25 mouse cellular contexts compared by ENCODE assay signal in genomic region chr8:11389275-11390050, GRCm38 (mm10).
A peak's percentile ranks its signal among the peaks of the same experiment; 100 is the strongest.
DNase-seq lines count a peak whose midpoint lies in the region; ATAC-seq and TF ChIP-seq lines count a peak whose summit lies in the region.
"Had no signal": no experiment of that assay in that cellular context is flagged by ENCODE, and none has a peak within 500 bp of the region (broad histone marks: within the 10 kb centered on the region; RNA-seq: fewer than 3 reads in every experiment).

No protein-coding gene starts in this region.

- peak; percentile 94 for DNase-seq in heart, adult 11 months
- no peak for DNase-seq in heart, adult 9 months (ENCODE audit: low spot score in 2 of 2)
- no peak for DNase-seq in heart, postnatal 25 days (ENCODE audit: low spot score)
- peak; percentile 8 for DNase-seq in lung, postnatal 0 days (ENCODE audit: low spot score)
- DNase-seq in lung, postnatal 36 days: no peak
- DNase-seq in fat pad, adult 2 months (ENCODE audit: extremely low read depth, low read depth, low spot score): peak; percentile 47
- DNase-seq: adrenal gland, postnatal 36 days; cerebellum, adult 2 months; cerebellum, postnatal 36 days; kidney, adult 11 months; right cerebral cortex, postnatal 4 days; thymus, adult 18-20 months; thymus, postnatal 25 days had no signal

- H3K9ac ChIP-seq in heart, embryonic 16.5 days (ENCODE audit: low read length): no peak overlapping the region
- H3K9ac ChIP-seq in lung, postnatal 0 days (replicated peaks; ENCODE audit: low read depth): no peak overlapping the region
- H3K9ac ChIP-seq: hindbrain, embryonic 15.5 days; kidney, embryonic 15.5 days; limb, embryonic 13.5 days; midbrain, embryonic 13.5 days; neural tube, embryonic 13.5 days had no signal

- intact Hi-C loops in heart, postnatal 25 days (cut with DNase I): loop anchor here (5.0 kb wide), 1 partner anchor 42 kb away; no protein-coding TSS in a partner anchor

- peak overlapping the region; percentile 33; the same call in 1 of the 2 replicates for H3K27ac ChIP-seq in heart, embryonic 16.5 days (ENCODE audit: low read length)
- no peak overlapping the region for H3K27ac ChIP-seq in lung, postnatal 0 days (ENCODE audit: low read length)
- H3K27ac ChIP-seq: hindbrain, embryonic 15.5 days; kidney, embryonic 15.5 days; limb, embryonic 13.5 days; midbrain, embryonic 13.5 days; neural tube, embryonic 13.5 days; stomach, postnatal 0 days had no signal

- 75% methylated on average over 11 of the region's 11 CpGs for WGBS in heart, embryonic 16.5 days
- WGBS in lung, postnatal 0 days: 62% methylated on average over 11 of the region's 11 CpGs

- H3K36me3 ChIP-seq in heart, embryonic 16.5 days (ENCODE audit: control insufficient read depth, insufficient read depth): peaks cover 5% of the 10 kb centered on the region; the same call in 1 of the 2 replicates
- H3K36me3 ChIP-seq in lung, postnatal 0 days (ENCODE audit: insufficient read depth, low read length): no peaks in the 10 kb centered on the region
- H3K36me3 ChIP-seq: hindbrain, embryonic 10.5 days; hindbrain, embryonic 15.5 days; limb, embryonic 13.5 days; midbrain, embryonic 13.5 days; neural tube, embryonic 13.5 days had no signal

- peaks cover 5% of the 10 kb centered on the region; the same call in 1 of the 2 replicates for H3K9me3 ChIP-seq in heart, embryonic 16.5 days (replicated peaks; ENCODE audit: control insufficient read depth, low read length)
- H3K9me3 ChIP-seq in lung, postnatal 0 days (ENCODE audit: low read length): no peaks in the 10 kb centered on the region
- H3K9me3 ChIP-seq: hindbrain, embryonic 15.5 days; kidney, embryonic 15.5 days had no signal

- H3K4me2 ChIP-seq in heart, embryonic 16.5 days (ENCODE audit: low read depth, low read length): no peak overlapping the region
- no peak overlapping the region for H3K4me2 ChIP-seq in lung, postnatal 0 days (replicated peaks; ENCODE audit: low read depth, low read length)
- H3K4me2 ChIP-seq: hindbrain, embryonic 15.5 days; kidney, embryonic 15.5 days; limb, embryonic 13.5 days; liver, embryonic 11.5 days; midbrain, embryonic 13.5 days; neural tube, embryonic 13.5 days had no signal

- ATAC-seq in heart, embryonic 16.5 days (replicated peaks; ENCODE audit: extremely low read depth, insufficient read depth, low FRiP score): no peak
- no peak for ATAC-seq in lung, postnatal 0 days
- ATAC-seq: CD4-positive, CD25-positive, alpha-beta regulatory T cell, adult 4 months; forebrain, embryonic 14.5 days; inflammation-experienced regulatory T-cells, adult 6 months; midbrain, embryonic 13.5 days had no signal

- H3K4me3 ChIP-seq in heart, embryonic 16.5 days (ENCODE audit: low read length): no peak overlapping the region
- H3K4me3 ChIP-seq in lung, postnatal 0 days (ENCODE audit: low read depth, low read length): no peak overlapping the region
- H3K4me3 ChIP-seq: hindbrain, embryonic 10.5 days; hindbrain, embryonic 15.5 days; kidney, embryonic 15.5 days; limb, embryonic 13.5 days; midbrain, embryonic 13.5 days; neural tube, embryonic 13.5 days had no signal

- no peak for TF ChIP-seq CTCF in lung, postnatal 0 days (IDR thresholded peaks at IDR 0.05)

- no peak for TF ChIP-seq EP300 in lung, postnatal 0 days (IDR thresholded peaks at IDR 0.05)

- peaks cover 49% of the 10 kb centered on the region for H3K4me1 ChIP-seq in heart, embryonic 16.5 days (ENCODE audit: control insufficient read depth, insufficient read depth, low read length)
- peaks cover 25% of the 10 kb centered on the region for H3K4me1 ChIP-seq in lung, postnatal 0 days (ENCODE audit: insufficient read depth, low read depth, low read length)

- H3K27me3 ChIP-seq in heart, embryonic 16.5 days (ENCODE audit: control insufficient read depth, insufficient read depth, low read length): no peaks in the 10 kb centered on the region
- H3K27me3 ChIP-seq in lung, postnatal 0 days (replicated peaks; ENCODE audit: insufficient read depth, low read length): no peaks in the 10 kb centered on the region
- H3K27me3 ChIP-seq: hindbrain, embryonic 15.5 days; kidney, embryonic 15.5 days; limb, embryonic 13.5 days; neural tube, embryonic 13.5 days had no signal

Comparison
In these comparisons a context has a peak if more than half of its experiments do, and no peak if none do; other contexts are left out.
1. DNase-seq: peak in heart, adult 11 months (single experiment), lung, postnatal 0 days (single experiment) and fat pad, adult 2 months (single experiment); none in heart, adult 9 months (0 of 2), heart, postnatal 25 days (single experiment) and lung, postnatal 36 days (single experiment).